Mouse (Mus musculus) lung, adult 18-20 months (tissue): ENCODE measurements at regions not wholly inside any gene's neighbourhood (a gene's known extent, or its start where the extent isn't known, plus 50 kb on each side); places are given as distances from the start of the nearest gene placed in this dataset.

Source experiments
- DNase-seq, 2 experiments: peaks; one replicate each; pipeline ENCODE4 v3.0.0; 2022; ENCODE audit warnings: mixed read lengths in 2 of 2

GRCm38 (mm10) chr10:21783478-21783877 is 98.5 kb upstream of the Sgk1 start:
- DNase-seq = no peak

- DNase-seq = no peak
Measured at GRCm38 (mm10) chr10:21785110-21785509, 96.9 kb upstream of the Sgk1 start.

GRCm38 (mm10) chr10:21785785-21786184 is 96.2 kb upstream of the Sgk1 start:
- no peak for DNase-seq

- DNase-seq = peak in 1 of 2 experiments; percentile 24
Measured at GRCm38 (mm10) chr10:21789847-21790530, 92.0 kb upstream of the Sgk1 start.

GRCm38 (mm10) chr10:21790991-21791390 is 91.0 kb upstream of the Sgk1 start:
- DNase-seq = no peak

- DNase-seq = no peak
Measured at GRCm38 (mm10) chr10:21792431-21792830, 89.6 kb upstream of the Sgk1 start.

- no peak for DNase-seq
Measured at GRCm38 (mm10) chr10:21793641-21794040, 88.3 kb upstream of the Sgk1 start.

- DNase-seq = no peak
Measured at GRCm38 (mm10) chr10:21796386-21796785, 85.6 kb upstream of the Sgk1 start.

GRCm38 (mm10) chr10:21798103-21798502 is 83.9 kb upstream of the Sgk1 start:
- no peak for DNase-seq

- DNase-seq = no peak
Measured at GRCm38 (mm10) chr10:21801556-21801955, 80.4 kb upstream of the Sgk1 start.

GRCm38 (mm10) chr10:21803184-21803583 is 78.8 kb upstream of the Sgk1 start:
- DNase-seq = no peak

GRCm38 (mm10) chr10:21804761-21805160 is 77.2 kb upstream of the Sgk1 start:
- no peak for DNase-seq

- DNase-seq = no peak
Measured at GRCm38 (mm10) chr10:21805606-21806005, 76.4 kb upstream of the Sgk1 start.

- DNase-seq = no peak
Measured at GRCm38 (mm10) chr10:21806716-21807115, 75.3 kb upstream of the Sgk1 start.

- no peak for DNase-seq
Measured at GRCm38 (mm10) chr10:21819686-21820085, 62.3 kb upstream of the Sgk1 start.

GRCm38 (mm10) chr10:21821421-21821820 is 60.6 kb upstream of the Sgk1 start:
- no peak for DNase-seq

- DNase-seq = no peak
Measured at GRCm38 (mm10) chr10:21824418-21825025, 57.5 kb upstream of the Sgk1 start.

- DNase-seq = no peak
Measured at GRCm38 (mm10) chr10:21826793-21827504, 55.0 kb upstream of the Sgk1 start.

- no peak for DNase-seq
Measured at GRCm38 (mm10) chr10:21827505-21827844, 54.5 kb upstream of the Sgk1 start.

GRCm38 (mm10) chr10:21828432-21829061 is 53.4 kb upstream of the Sgk1 start:
- DNase-seq = no peak

GRCm38 (mm10) chr10:21829062-21829731 is 52.8 kb upstream of the Sgk1 start:
- DNase-seq = peak in 1 of 2 experiments; percentile 16

- DNase-seq = no peak
Measured at GRCm38 (mm10) chr10:21831002-21831696, 50.8 kb upstream of the Sgk1 start.
